Mouse (Mus musculus): ENCODE measurements around the gene Cep295nl. TPM values are rescaled to one million over a fixed set of nuclear protein-coding genes. Genes with fewer than 3 reads are reported as not detected.

The Cep295nl gene
- polyA plus RNA-seq, 1 experiment: 1.4 TPM

DNA sequence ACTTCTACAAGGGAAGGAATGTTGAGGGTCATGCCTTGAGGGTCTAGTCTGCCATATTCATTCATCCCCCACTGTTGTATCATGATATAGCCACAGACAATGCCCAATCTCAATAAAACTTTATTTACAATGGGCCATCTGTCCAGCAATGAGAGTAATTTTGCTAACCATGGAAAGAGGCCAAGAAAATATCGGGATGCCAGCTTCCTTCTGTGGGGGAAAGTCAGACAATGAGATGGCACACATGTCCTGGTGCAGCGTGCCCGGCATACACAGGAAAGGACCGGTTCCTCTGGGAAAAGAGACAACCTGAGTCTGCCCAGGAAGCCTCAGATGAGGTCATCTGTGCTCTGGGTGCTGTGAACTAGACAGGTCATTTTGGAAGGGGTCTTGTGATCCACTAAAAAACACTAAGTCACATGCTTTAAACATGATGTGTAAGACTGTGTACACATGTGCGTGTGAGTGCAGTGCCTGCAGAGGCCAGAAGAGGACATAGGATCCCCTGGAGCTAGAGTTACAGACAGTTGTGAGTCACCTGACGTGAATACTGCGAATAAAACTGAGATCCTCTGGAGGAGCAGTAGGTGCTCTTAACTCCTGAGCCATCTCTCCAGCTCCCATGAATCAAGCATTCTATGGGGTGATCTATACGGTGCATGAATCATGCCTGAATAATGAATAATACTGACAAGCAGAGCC lies 4.2 kb upstream of the Cep295nl start:
- peaks cover 50% of the 10 kb centered on the region for H3K36me3 ChIP-seq (ENCODE audit: control insufficient read depth, insufficient read depth)
- no peak overlapping the region for H3ac ChIP-seq (ENCODE audit: control insufficient read depth, insufficient read length, low read depth)
- no peak overlapping the region for H3K4me3 ChIP-seq (ENCODE audit: insufficient read depth, poor library complexity, severe bottlenecking)
- no peaks in the 10 kb centered on the region for H3K27me3 ChIP-seq (ENCODE audit: control insufficient read depth, insufficient read depth, insufficient read length)
- peaks cover 100% of the 10 kb centered on the region for H3K79me2 ChIP-seq (ENCODE audit: control insufficient read depth, insufficient read depth)
- H3K79me3 ChIP-seq (ENCODE audit: low read depth): peaks cover 97% of the 10 kb centered on the region
- TF ChIP-seq MYOG (IDR thresholded peaks at IDR 0.05; ENCODE audit: control insufficient read depth, extremely low read depth, insufficient read length): no peak
- TF ChIP-seq USF1 (IDR thresholded peaks at IDR 0.05; ENCODE audit: low read depth): peak; percentile 64

DNA sequence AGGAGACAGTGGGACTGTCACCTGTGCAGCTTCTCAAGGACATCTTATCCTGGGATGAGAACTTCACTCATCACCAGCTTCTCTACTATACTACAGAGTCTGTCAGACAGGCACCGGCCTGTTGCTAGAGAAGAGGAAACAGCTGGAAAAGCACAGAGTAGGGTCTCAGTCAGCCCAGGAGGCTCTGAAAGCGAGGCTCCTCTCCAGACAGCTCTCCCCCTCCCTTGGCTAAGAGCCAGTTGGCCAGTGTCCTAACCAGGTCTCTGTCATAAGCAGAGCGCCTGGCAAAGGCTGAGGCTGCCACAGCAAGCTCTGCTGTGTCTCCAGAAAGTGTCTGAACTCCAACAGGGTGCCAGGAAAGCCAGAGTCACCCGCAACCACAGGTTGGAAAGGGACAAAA lies 3.4 kb upstream of the Cep295nl start:
- Histone ChIP-seq H3ac (ENCODE audit: control insufficient read depth, insufficient read length, low read depth) (no peak overlapping the region), H3K79me2 (ENCODE audit: control insufficient read depth, insufficient read depth) (peaks cover 100% of the 10 kb centered on the region), H3K27me3 (ENCODE audit: control insufficient read depth, insufficient read depth, insufficient read length) (no peaks in the 10 kb centered on the region), H3K4me3 (ENCODE audit: insufficient read depth, poor library complexity, severe bottlenecking) (no peak overlapping the region), H3K79me3 (ENCODE audit: low read depth) (peaks cover 95% of the 10 kb centered on the region), H3K36me3 (ENCODE audit: control insufficient read depth, insufficient read depth) (peaks cover 46% of the 10 kb centered on the region)
- TF ChIP-seq FOSL1 (IDR thresholded peaks at IDR 0.05; ENCODE audit: insufficient read depth, low read length, poor library complexity, severe bottlenecking) (no peak), CTCF (IDR thresholded peaks at IDR 0.05; ENCODE audit: control insufficient read depth, insufficient read depth, insufficient read length) (no peak), MYOD1 (IDR thresholded peaks at IDR 0.05; ENCODE audit: control insufficient read depth, insufficient read length, low read depth) (no peak), MAX (IDR thresholded peaks at IDR 0.05) (no peak), CEBPB (IDR thresholded peaks at IDR 0.05; ENCODE audit: low read depth) (no peak), USF1 (IDR thresholded peaks at IDR 0.05; ENCODE audit: low read depth) (no peak), MYOG (IDR thresholded peaks at IDR 0.05; ENCODE audit: control insufficient read depth, extremely low read depth, insufficient read length) (no peak)

DNA sequence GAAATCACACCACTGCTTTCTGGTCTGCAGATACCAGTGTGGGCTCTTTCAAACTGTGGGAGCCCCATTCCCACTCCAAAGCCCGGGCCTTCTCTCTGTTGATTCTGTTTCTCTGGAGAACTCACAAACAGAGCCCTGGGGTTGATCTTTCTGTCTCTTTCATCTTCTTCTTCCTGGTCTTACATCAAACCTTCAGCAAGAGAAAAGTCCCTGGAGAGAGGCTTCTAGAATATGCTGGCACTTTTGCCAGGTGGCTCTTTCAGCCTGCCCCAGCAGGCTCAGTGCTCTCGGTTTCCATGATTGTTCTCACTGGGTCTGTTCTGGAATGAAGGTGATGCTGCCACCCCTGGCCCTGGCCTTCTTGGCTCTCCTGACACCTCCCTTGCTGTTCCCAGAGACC lies 1.3 kb upstream of the Cep295nl start:
- Histone ChIP-seq H3K27me3 (ENCODE audit: control insufficient read depth, insufficient read depth, insufficient read length) (no peaks in the 10 kb centered on the region), H3K79me3 (ENCODE audit: low read depth) (peaks cover 92% of the 10 kb centered on the region), H3K36me3 (ENCODE audit: control insufficient read depth, insufficient read depth) (peaks cover 58% of the 10 kb centered on the region), H3ac (ENCODE audit: control insufficient read depth, insufficient read length, low read depth) (no peak overlapping the region), H3K79me2 (ENCODE audit: control insufficient read depth, insufficient read depth) (peaks cover 100% of the 10 kb centered on the region), H3K4me3 (ENCODE audit: insufficient read depth, poor library complexity, severe bottlenecking) (no peak overlapping the region)
- TF ChIP-seq MYOD1 (IDR thresholded peaks at IDR 0.05; ENCODE audit: control insufficient read depth, insufficient read length, low read depth): no peak
- no peak for TF ChIP-seq MYOG (IDR thresholded peaks at IDR 0.05; ENCODE audit: control insufficient read depth, extremely low read depth, insufficient read length)
- no peak for TF ChIP-seq FOSL1 (IDR thresholded peaks at IDR 0.05; ENCODE audit: insufficient read depth, low read length, poor library complexity, severe bottlenecking)
- no peak for TF ChIP-seq CTCF (IDR thresholded peaks at IDR 0.05; ENCODE audit: control insufficient read depth, insufficient read depth, insufficient read length)
- TF ChIP-seq CEBPB (IDR thresholded peaks at IDR 0.05; ENCODE audit: low read depth): no peak
- TF ChIP-seq MAX (IDR thresholded peaks at IDR 0.05): no peak
- no peak for TF ChIP-seq USF1 (IDR thresholded peaks at IDR 0.05; ENCODE audit: low read depth)

DNA sequence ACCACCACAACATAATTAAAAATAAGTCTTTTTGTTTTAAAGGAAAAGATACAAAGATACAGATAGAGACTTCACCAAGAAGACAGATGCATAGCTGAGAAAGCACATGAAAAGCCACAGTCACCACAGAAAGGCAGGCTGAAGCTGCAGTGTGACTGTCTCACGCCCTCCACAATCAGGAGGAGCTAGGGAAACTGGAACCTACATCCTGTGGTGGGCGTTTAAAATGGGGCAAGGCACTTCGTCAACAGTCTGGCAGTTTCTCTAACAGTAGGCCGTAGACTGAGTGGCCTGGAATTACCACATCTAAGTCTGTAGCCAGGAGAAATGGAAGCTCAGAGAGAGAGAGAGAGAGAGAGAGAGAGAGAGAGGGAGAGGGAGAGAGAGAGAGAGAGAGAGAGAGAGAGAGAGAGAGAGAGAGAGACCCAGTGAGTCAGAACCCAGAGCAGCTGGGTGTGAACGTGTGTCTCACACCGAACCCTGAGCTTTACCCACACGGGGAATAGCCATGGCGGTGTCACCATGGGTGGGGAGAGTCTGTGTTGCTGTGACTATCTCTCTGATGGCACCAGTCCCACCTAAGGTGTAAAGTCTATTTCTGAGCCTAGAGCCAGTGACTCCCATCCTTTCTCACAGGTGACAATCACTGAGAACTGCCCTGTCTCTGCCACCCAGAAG lies 4.7 kb downstream of the Cep295nl start:
- TF ChIP-seq MAX (IDR thresholded peaks at IDR 0.05) (peak; percentile 50), FOSL1 (IDR thresholded peaks at IDR 0.05; ENCODE audit: insufficient read depth, low read length, poor library complexity, severe bottlenecking) (no peak), CEBPB (IDR thresholded peaks at IDR 0.05; ENCODE audit: low read depth) (no peak), USF1 (IDR thresholded peaks at IDR 0.05; ENCODE audit: low read depth) (no peak), MYOG (IDR thresholded peaks at IDR 0.05; ENCODE audit: control insufficient read depth, extremely low read depth, insufficient read length) (no peak), CTCF (IDR thresholded peaks at IDR 0.05; ENCODE audit: control insufficient read depth, insufficient read depth, insufficient read length) (no peak), MYOD1 (IDR thresholded peaks at IDR 0.05; ENCODE audit: control insufficient read depth, insufficient read length, low read depth) (peak; percentile 44)
- peaks cover 84% of the 10 kb centered on the region for H3K79me3 ChIP-seq (ENCODE audit: low read depth)
- no peak overlapping the region for H3K4me3 ChIP-seq (ENCODE audit: insufficient read depth, poor library complexity, severe bottlenecking)
- peaks cover 63% of the 10 kb centered on the region for H3K36me3 ChIP-seq (ENCODE audit: control insufficient read depth, insufficient read depth)
- H3K79me2 ChIP-seq (ENCODE audit: control insufficient read depth, insufficient read depth): peaks cover 100% of the 10 kb centered on the region
- H3ac ChIP-seq (ENCODE audit: control insufficient read depth, insufficient read length, low read depth): no peak overlapping the region
- H3K27me3 ChIP-seq (ENCODE audit: control insufficient read depth, insufficient read depth, insufficient read length): no peaks in the 10 kb centered on the region

DNA sequence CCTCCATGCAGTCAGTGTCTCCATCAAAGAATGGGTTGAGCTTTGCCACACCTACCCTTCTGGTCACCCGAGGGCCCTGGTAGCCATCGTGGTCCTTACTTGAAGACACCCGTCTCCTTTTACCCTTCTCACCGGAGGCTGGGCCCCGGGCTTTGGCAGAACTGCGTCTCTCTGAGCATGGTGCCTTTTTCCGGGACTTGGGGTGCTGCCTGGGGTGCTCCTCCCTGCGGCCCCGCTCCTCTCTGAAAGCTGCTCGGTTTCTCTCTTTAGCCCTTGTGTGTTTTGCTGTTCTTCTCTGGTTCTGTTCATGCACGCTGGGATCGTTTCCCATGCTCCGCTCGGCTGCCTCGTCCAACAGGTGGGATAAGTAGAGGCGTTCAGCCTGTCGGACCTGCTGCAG lies 8.9 kb downstream of the Cep295nl start:
- H3K27me3 ChIP-seq (ENCODE audit: control insufficient read depth, insufficient read depth, insufficient read length): no peaks in the 10 kb centered on the region
- peaks cover 100% of the 10 kb centered on the region for H3K79me2 ChIP-seq (ENCODE audit: control insufficient read depth, insufficient read depth)
- TF ChIP-seq CEBPB (IDR thresholded peaks at IDR 0.05; ENCODE audit: low read depth) (no peak), CTCF (IDR thresholded peaks at IDR 0.05; ENCODE audit: control insufficient read depth, insufficient read depth, insufficient read length) (no peak), MYOD1 (IDR thresholded peaks at IDR 0.05; ENCODE audit: control insufficient read depth, insufficient read length, low read depth) (no peak), MYOG (IDR thresholded peaks at IDR 0.05; ENCODE audit: control insufficient read depth, extremely low read depth, insufficient read length) (no peak), USF1 (IDR thresholded peaks at IDR 0.05; ENCODE audit: low read depth) (no peak), MAX (IDR thresholded peaks at IDR 0.05) (no peak), FOSL1 (IDR thresholded peaks at IDR 0.05; ENCODE audit: insufficient read depth, low read length, poor library complexity, severe bottlenecking) (no peak)
- H3K79me3 ChIP-seq (ENCODE audit: low read depth): peaks cover 82% of the 10 kb centered on the region
- no peak overlapping the region for H3ac ChIP-seq (ENCODE audit: control insufficient read depth, insufficient read length, low read depth)
- peaks cover 53% of the 10 kb centered on the region for H3K36me3 ChIP-seq (ENCODE audit: control insufficient read depth, insufficient read depth)
- no peak overlapping the region for H3K4me3 ChIP-seq (ENCODE audit: insufficient read depth, poor library complexity, severe bottlenecking)
